Mouse (Mus musculus): ENCODE data around the gene Irf2bpl. TPM values are rescaled to one million over a fixed set of nuclear protein-coding genes. Genes with fewer than 3 reads are reported as not detected.

The Irf2bpl gene
- polyA plus RNA-seq, 1 experiment from 2014 or later = 2.8 TPM

GRCm38 (mm10) chr12:86833711-86834415, 50.7 kb downstream of the Irf2bpl start:
- Histone ChIP-seq H3K4me3 (replicated peaks) (no peak overlapping the region), H3K36me3 (replicated peaks) (no peaks in the 10 kb centered on the region), H3K27me3 (no peaks in the 10 kb centered on the region), H3K9ac (no peak overlapping the region), H3K4me2 (0 out of 2 replicates have a peak overlapping the region, but pooled peaks have one; percentile 5), H3K27ac (replicated peaks) (peak overlapping the region; percentile 82), H3K4me1 (replicated peaks) (peaks cover 85% of the 10 kb centered on the region), H3K9me3 (replicated peaks) (no peaks in the 10 kb centered on the region)
- ATAC-seq (ENCODE audit: insufficient read depth) = peak; percentile 28; the same call in 1 of the 2 replicates
- 15% methylated on average over 6 of the region's 6 CpGs for WGBS (ENCODE audit: insufficient replicate concordance)

- WGBS (ENCODE audit: insufficient replicate concordance) = 33% methylated on average over 11 of the region's 11 CpGs
- no peak overlapping the region for H3K9ac ChIP-seq
- peaks cover 74% of the 10 kb centered on the region for H3K4me1 ChIP-seq (replicated peaks)
- ATAC-seq (ENCODE audit: insufficient read depth) = no peak
- no peaks in the 10 kb centered on the region for H3K9me3 ChIP-seq (replicated peaks)
- peak overlapping the region; percentile 69 for H3K4me2 ChIP-seq
- H3K27me3 ChIP-seq = no peaks in the 10 kb centered on the region
- H3K27ac ChIP-seq (replicated peaks) = peak overlapping the region; percentile 82
- no peaks in the 10 kb centered on the region for H3K36me3 ChIP-seq (replicated peaks)
- H3K4me3 ChIP-seq (replicated peaks) = no peak overlapping the region
Measured at GRCm38 (mm10) chr12:86832551-86833182, 51.9 kb downstream of the Irf2bpl start.

- H3K4me1 ChIP-seq (replicated peaks) = peaks cover 80% of the 10 kb centered on the region
Measured at GRCm38 (mm10) chr12:86831591-86832550, 52.7 kb downstream of the Irf2bpl start.

More at GRCm38 (mm10) chr12:86831591-86832550, 52.7 kb downstream of the Irf2bpl start:
- no peaks in the 10 kb centered on the region for H3K36me3 ChIP-seq (replicated peaks)
- no peaks in the 10 kb centered on the region for H3K9me3 ChIP-seq (replicated peaks)
- 0 out of 2 replicates have a peak, but pooled peaks have one; percentile 8 for ATAC-seq (ENCODE audit: insufficient read depth)
- H3K27me3 ChIP-seq = no peaks in the 10 kb centered on the region
- 20% methylated on average over 32 of the region's 32 CpGs for WGBS (ENCODE audit: insufficient replicate concordance)
- H3K4me3 ChIP-seq (replicated peaks) = peak overlapping the region; percentile 29
- H3K9ac ChIP-seq = peak overlapping the region; percentile 36; the same call in 1 of the 2 replicates
- H3K27ac ChIP-seq (replicated peaks) = peak overlapping the region; percentile 31; the same call in 1 of the 2 replicates
- peak overlapping the region; percentile 69 for H3K4me2 ChIP-seq

Other genes with a start within 250 kb of the Irf2bpl start
- 0.88 and 0.93 TPM in 2 replicates for gene Vash1, start 206.1 kb downstream of the Irf2bpl start, polyA plus RNA-seq (2015; fragmentation: Nextera tagmentation; extraction: Ambion mirVana)
- 1.0 and 1.2 TPM in 2 replicates for gene Angel1, start 158.3 kb downstream of the Irf2bpl start, polyA plus RNA-seq (2015; fragmentation: Nextera tagmentation; extraction: Ambion mirVana)
- not detected in 2 replicates for gene Lrrc74a, start 150.4 kb downstream of the Irf2bpl start, polyA plus RNA-seq (2015; fragmentation: Nextera tagmentation; extraction: Ambion mirVana)
- gene Cipc, start 62.2 kb upstream of the Irf2bpl start, polyA plus RNA-seq (2015; fragmentation: Nextera tagmentation; extraction: Ambion mirVana) = 7.8 and 8.2 TPM in 2 replicates
- gene Zdhhc22, start 105.6 kb upstream of the Irf2bpl start, polyA plus RNA-seq (2015; fragmentation: Nextera tagmentation; extraction: Ambion mirVana) = 0.05 TPM in 1 of 2 replicates, not detected in the other
- not detected in 2 replicates for gene Tmem63c, start 136.5 kb upstream of the Irf2bpl start, polyA plus RNA-seq (2015; fragmentation: Nextera tagmentation; extraction: Ambion mirVana)
- 0.16 TPM in 1 of 2 replicates, not detected in the other for gene Ngb, start 217.7 kb upstream of the Irf2bpl start, polyA plus RNA-seq (2015; fragmentation: Nextera tagmentation; extraction: Ambion mirVana)